ENCODE assay signal across 8 mouse cellular contexts in the genomic region with DNA sequence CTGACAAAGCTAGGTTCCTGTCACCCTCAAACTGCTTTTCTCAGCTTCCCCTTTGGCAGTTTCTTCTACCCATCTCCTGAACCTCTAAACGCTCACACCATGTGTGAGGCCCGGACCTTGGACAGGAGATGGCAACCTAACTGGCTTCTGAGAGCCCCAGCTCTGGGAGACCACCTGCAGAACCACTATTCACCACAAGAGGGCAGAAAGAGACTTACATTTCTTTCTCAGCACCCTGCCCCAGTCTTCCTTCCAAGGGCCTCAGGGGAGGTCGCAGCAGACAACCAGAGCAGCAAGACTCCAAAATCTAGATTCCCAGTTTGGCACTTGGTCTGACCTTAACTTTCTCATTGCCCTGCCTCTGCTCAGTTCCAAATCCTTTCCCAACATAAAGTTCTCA. TPM values are rescaled to one million over a fixed set of nuclear protein-coding genes. Genes with fewer than 3 reads are reported as not detected.
DNase-seq lines count a peak whose midpoint lies in the region; ATAC-seq and TF ChIP-seq lines count a peak whose summit lies in the region.

No protein-coding gene starts in this region.

- TF ChIP-seq POLR2A in cerebellum, adult 2 months (IDR thresholded peaks at IDR 0.05; ENCODE audit: borderline replicate concordance, insufficient read depth, low read length), result no peak

- WGBS in cerebellum, adult 2 months, result 11% methylated on average over 3 of the region's 3 CpGs
- 21% methylated on average over 3 of the region's 3 CpGs for WGBS in intestine, embryonic 15.5 days
- 27% methylated on average over 3 of the region's 3 CpGs for WGBS in stomach, embryonic 16.5 days

- no peaks in the 10 kb centered on the region for H3K9me3 ChIP-seq in intestine, embryonic 15.5 days
- H3K9me3 ChIP-seq in stomach, embryonic 16.5 days (replicated peaks; ENCODE audit: control insufficient read depth, low read length), result no peaks in the 10 kb centered on the region

- no peak overlapping the region for H3K27ac ChIP-seq in cerebellum, adult 2 months (ENCODE audit: insufficient read depth, low read length)
- H3K27ac ChIP-seq in intestine, embryonic 15.5 days, result no peak overlapping the region
- peak overlapping the region; percentile 74 for H3K27ac ChIP-seq in stomach, embryonic 16.5 days (ENCODE audit: low read length)

- DNase-seq in right cerebral cortex, adult 18-20 months, result peak; percentile 52
- no peak for DNase-seq in right cerebral cortex, postnatal 25 days
- peak; percentile 71 to 72 for DNase-seq in cerebellum, adult 2 months
- DNase-seq in forelimb bud, embryonic 11.5 days (ENCODE audit: low read depth, low spot score), result peak; percentile 83
- peak; percentile 67 to 69 for DNase-seq in left cerebral cortex, postnatal 25 days (ENCODE audit: low spot score in 2 of 2)

- intact Hi-C loops in left cerebral cortex, postnatal 25 days (cut with DNase I), result loop anchor here (2.0 kb wide), 1 partner anchor 53 kb away; no protein-coding TSS in a partner anchor

- peaks cover 14% of the 10 kb centered on the region for H3K4me1 ChIP-seq in cerebellum, adult 2 months (ENCODE audit: control insufficient read depth, insufficient read depth, low read length)
- peaks cover 4% of the 10 kb centered on the region for H3K4me1 ChIP-seq in intestine, embryonic 15.5 days (replicated peaks)
- H3K4me1 ChIP-seq in stomach, embryonic 16.5 days (ENCODE audit: control insufficient read depth, insufficient read depth, low read length), result peaks cover 8% of the 10 kb centered on the region

- peak; percentile 74 for TF ChIP-seq CTCF in cerebellum, adult 2 months (IDR thresholded peaks at IDR 0.05; ENCODE audit: borderline replicate concordance, insufficient read depth, low read depth, low read length)

- no peak overlapping the region for H3K4me2 ChIP-seq in intestine, embryonic 15.5 days (replicated peaks)
- no peak overlapping the region for H3K4me2 ChIP-seq in stomach, embryonic 16.5 days (ENCODE audit: low read depth, low read length)

- ATAC-seq in intestine, embryonic 15.5 days, result 0 out of 2 replicates have a peak, but pooled peaks have one; percentile 14
- ATAC-seq in monocyte, adult 5-6 weeks (replicated peaks; ENCODE audit: insufficient number of reproducible peaks, low FRiP score, low TSS enrichment, poor library complexity, severe bottlenecking), result 0 out of 2 replicates have a peak, but pooled peaks have one; percentile 36
- no peak for ATAC-seq in stomach, embryonic 16.5 days (ENCODE audit: insufficient read depth, low FRiP score)

- no peak overlapping the region for H3K4me3 ChIP-seq in cerebellum, adult 2 months (replicated peaks; ENCODE audit: insufficient read depth, low read depth, low read length)
- H3K4me3 ChIP-seq in intestine, embryonic 15.5 days (replicated peaks), result no peak overlapping the region
- H3K4me3 ChIP-seq in stomach, embryonic 16.5 days (replicated peaks; ENCODE audit: low read length), result no peak overlapping the region

- peaks cover 63% of the 10 kb centered on the region for H3K36me3 ChIP-seq in intestine, embryonic 15.5 days
- H3K36me3 ChIP-seq in stomach, embryonic 16.5 days (ENCODE audit: control insufficient read depth, insufficient read depth, low read length), result peaks cover 42% of the 10 kb centered on the region

- no peak overlapping the region for H3K9ac ChIP-seq in intestine, embryonic 15.5 days
- H3K9ac ChIP-seq in stomach, embryonic 16.5 days (ENCODE audit: low read length), result no peak overlapping the region

- H3K27me3 ChIP-seq in cerebellum, adult 2 months (ENCODE audit: control insufficient read depth, insufficient read depth, low read length), result no peaks in the 10 kb centered on the region
- no peaks in the 10 kb centered on the region for H3K27me3 ChIP-seq in intestine, embryonic 15.5 days (replicated peaks)
- H3K27me3 ChIP-seq in stomach, embryonic 16.5 days (ENCODE audit: control insufficient read depth, insufficient read depth, low read length), result no peaks in the 10 kb centered on the region

RNA-seq across cellular contexts. Expression of gene Nxph4, which starts 35.1 kb away (rescaled TPM):
- 30.3 and 33.8 TPM in 2 replicates for polyA plus RNA-seq in cerebellum, adult 2 months (2012; rRNA removed)
- 4.9 and 5.7 TPM in 2 replicates for polyA plus RNA-seq in intestine, embryonic 15.5 days (2015; fragmentation: Nextera tagmentation; extraction: Ambion mirVana)
- 1 to 10 TPM; 5.5 to 6.9 TPM for total RNA-seq in left cerebral cortex, postnatal 25 days (2021)
- total RNA-seq in monocyte, adult 5-6 weeks (2017), result not detected in 3 replicates
- polyA plus RNA-seq in stomach, embryonic 16.5 days (2015; fragmentation: Nextera tagmentation; extraction: Ambion mirVana), result 3.4 and 4.6 TPM in 2 replicates

RNA-seq across cellular contexts. Expression of gene Shmt2, which starts 47.2 kb away (rescaled TPM):
- polyA plus RNA-seq in cerebellum, adult 2 months (2012; rRNA removed), result 68.2 and 69.8 TPM in 2 replicates
- 147 and 149 TPM in 2 replicates for polyA plus RNA-seq in intestine, embryonic 15.5 days (2015; fragmentation: Nextera tagmentation; extraction: Ambion mirVana)
- total RNA-seq in left cerebral cortex, postnatal 25 days (2021), result 10 to 100 TPM; 25.7 to 29.9 TPM
- 7.9 to 28.8 TPM (median 11.5 TPM) in 3 replicates for total RNA-seq in monocyte, adult 5-6 weeks (2017)
- polyA plus RNA-seq in stomach, embryonic 16.5 days (2015; fragmentation: Nextera tagmentation; extraction: Ambion mirVana), result 152 and 163 TPM in 2 replicates

RNA-seq across cellular contexts. Expression of gene Lrp1, which starts 51.5 kb away (rescaled TPM):
- 346 and 366 TPM in 2 replicates for polyA plus RNA-seq in cerebellum, adult 2 months (2012; rRNA removed)
- polyA plus RNA-seq in intestine, embryonic 15.5 days (2015; fragmentation: Nextera tagmentation; extraction: Ambion mirVana), result 67.2 and 77.1 TPM in 2 replicates
- total RNA-seq in left cerebral cortex, postnatal 25 days (2021), result 100 to 1,000 TPM; 277 to 285 TPM
- total RNA-seq in monocyte, adult 5-6 weeks (2017), result 147 to 219 TPM (median 171 TPM) in 3 replicates
- 95.6 and 102 TPM in 2 replicates for polyA plus RNA-seq in stomach, embryonic 16.5 days (2015; fragmentation: Nextera tagmentation; extraction: Ambion mirVana)

RNA-seq across cellular contexts. Expression of gene Ndufa4l2, which starts 54.7 kb away (rescaled TPM):
- 10.4 and 11.5 TPM in 2 replicates for polyA plus RNA-seq in cerebellum, adult 2 months (2012; rRNA removed)
- 52.7 and 53.8 TPM in 2 replicates for polyA plus RNA-seq in intestine, embryonic 15.5 days (2015; fragmentation: Nextera tagmentation; extraction: Ambion mirVana)
- 1 to 10 TPM; 2.9 to 6.7 TPM for total RNA-seq in left cerebral cortex, postnatal 25 days (2021)
- total RNA-seq in monocyte, adult 5-6 weeks (2017), result not detected in 3 replicates
- 192 and 231 TPM in 2 replicates for polyA plus RNA-seq in stomach, embryonic 16.5 days (2015; fragmentation: Nextera tagmentation; extraction: Ambion mirVana)
